Mouse (Mus musculus) limb, embryonic 11.5 days (tissue): Measurements from ENCODE around the gene Mrpl33. TPM values are rescaled to one million over a fixed set of nuclear protein-coding genes. Genes with fewer than 3 reads are reported as not detected.
A peak's percentile ranks its signal among the peaks of the same experiment; 100 is the strongest.

ENCODE experiments used
- ATAC-seq: fragments of 200-750 bp; cut with Nextera tagmentation; 2 replicates; pipeline ENCODE4 v1.8.0; 2017; ENCODE audit warnings: low read depth; ENCODE audit not compliant: insufficient number of reproducible peaks, low FRiP score, low TSS enrichment
- DNase-seq: peaks from one replicate; pipeline ENCODE4 v3.0.0-alpha.2; 2015; ENCODE audit warnings: low spot score
- H3K27ac ChIP-seq: fragments of 300-500 bp; sonication (generic); replicated peaks from 2 replicates; pipeline ENCODE4 v1.5.1; 2014; ENCODE audit warnings: low read depth, mild to moderate bottlenecking, low read length
- H3K27me3 ChIP-seq: fragments of 300-500 bp; sonication (generic); 2 replicates; pipeline ENCODE4 v1.6.1; 2014; ENCODE audit warnings: mild to moderate bottlenecking, low read length, mixed read lengths; ENCODE audit not compliant: control insufficient read depth, insufficient read depth
- H3K36me3 ChIP-seq: fragments of 300-500 bp; sonication (generic); 2 replicates; pipeline ENCODE4 v1.6.1; 2014; ENCODE audit warnings: mild to moderate bottlenecking, low read length, moderate library complexity, mixed read lengths; ENCODE audit not compliant: control insufficient read depth, insufficient read depth
- H3K4me1 ChIP-seq: fragments of 300-500 bp; sonication (generic); 2 replicates; pipeline ENCODE4 v1.6.1; 2014; ENCODE audit warnings: low read length, mixed read lengths; ENCODE audit not compliant: control insufficient read depth, insufficient read depth
- H3K4me2 ChIP-seq: fragments of 300-500 bp; sonication (generic); 2 replicates; pipeline ENCODE4 v1.6.1; 2014; ENCODE audit warnings: low read depth, mild to moderate bottlenecking, moderate library complexity; ENCODE audit not compliant: severe bottlenecking
- H3K4me3 ChIP-seq: fragments of 300-500 bp; sonication (generic); 2 replicates; pipeline ENCODE4 v1.5.1; 2014; ENCODE audit warnings: low read depth, low read length
- H3K9ac ChIP-seq: fragments of 300-500 bp; sonication (generic); 2 replicates; pipeline ENCODE4 v1.6.1; 2014; ENCODE audit warnings: mild to moderate bottlenecking, low read length
- H3K9me3 ChIP-seq: fragments of 300-500 bp; sonication (generic); 2 replicates; pipeline ENCODE4 v1.6.1; 2016; ENCODE audit warnings: low read length; ENCODE audit not compliant: control insufficient read depth
- WGBS: fragments of 180-500 bp; shearing (Covaris S2); extraction: QIAGEN DNeasy Blood & Tissue Kit; methylation state at CpG from one replicate; pipeline ENCODE4 v1.1.7; 2014; 5-methylcytosine and 5-hydroxymethylcytosine counted together
- polyA plus RNA-seq: library from polyadenylated mRNA; unstranded; fragments of >200 nt; fragmentation: Nextera tagmentation; extraction: Ambion mirVana; gene quantifications from 2 replicates; pipeline ENCODE4 v1.2.1, GENCODE M21; 2014

Gene Mrpl33
- polyA plus RNA-seq, 1 experiment from 2014 or later: 254 TPM

GRCm38 (mm10) chr5:31698297-31698726 lies 101.6 kb downstream of the Mrpl33 start:
- Histone ChIP-seq H3K4me3 (peak overlapping the region; percentile 80), H3K36me3 (no peaks in the 10 kb centered on the region), H3K27me3 (no peaks in the 10 kb centered on the region), H3K9ac (peak overlapping the region; percentile 73), H3K4me1 (no peaks in the 10 kb centered on the region), H3K9me3 (no peaks in the 10 kb centered on the region), H3K4me2 (peak overlapping the region; percentile 66), H3K27ac (peak overlapping the region; percentile 61; the same call in 1 of the 2 replicates)
- peak; percentile 42; the same call in 1 of the 2 replicates for ATAC-seq
- WGBS: 7% methylated on average over 16 of the region's 16 CpGs
- peak; percentile 83 for DNase-seq

GRCm38 (mm10) chr5:31698931-31699330 lies 102.2 kb downstream of the Mrpl33 start:
- Histone ChIP-seq H3K4me2 (no peak overlapping the region), H3K4me3 (no peak overlapping the region), H3K27me3 (no peaks in the 10 kb centered on the region), H3K4me1 (no peaks in the 10 kb centered on the region), H3K9ac (no peak overlapping the region), H3K36me3 (no peaks in the 10 kb centered on the region), H3K27ac (no peak overlapping the region), H3K9me3 (no peaks in the 10 kb centered on the region)
- no peak for ATAC-seq
- no peak for DNase-seq
- 50% methylated on average over 4 of the region's 4 CpGs for WGBS

GRCm38 (mm10) chr5:31699397-31699796 lies 102.7 kb downstream of the Mrpl33 start:
- no peak for ATAC-seq
- DNase-seq: no peak
- no peak overlapping the region for H3K4me3 ChIP-seq
- no peaks in the 10 kb centered on the region for H3K36me3 ChIP-seq
- H3K27ac ChIP-seq: no peak overlapping the region
- H3K27me3 ChIP-seq: no peaks in the 10 kb centered on the region
- H3K4me2 ChIP-seq: no peak overlapping the region
- no peaks in the 10 kb centered on the region for H3K9me3 ChIP-seq
- H3K9ac ChIP-seq: no peak overlapping the region
- H3K4me1 ChIP-seq: no peaks in the 10 kb centered on the region

DNA sequence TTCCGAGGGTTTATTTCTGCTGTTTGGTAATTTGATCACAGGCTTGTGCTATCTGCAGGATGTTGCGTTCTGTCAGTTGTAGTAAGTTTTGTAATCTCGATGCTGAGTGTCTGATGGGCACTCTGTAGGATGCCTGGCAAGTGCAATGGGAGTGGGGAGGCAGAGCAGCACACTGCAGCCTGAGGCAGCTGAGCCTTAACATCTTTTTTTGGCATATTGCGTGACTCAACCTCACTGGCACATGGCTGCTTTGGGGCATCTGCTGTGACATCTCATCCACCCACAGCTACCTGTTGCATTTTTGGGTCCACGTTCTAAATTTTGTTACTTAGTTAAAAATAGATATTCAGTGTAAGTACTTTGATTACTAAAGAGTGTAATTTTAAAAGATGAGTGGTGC lies 108.2 kb downstream of the Mrpl33 start:
- Histone ChIP-seq H3K27ac (no peak overlapping the region), H3K9ac (no peak overlapping the region), H3K4me3 (no peak overlapping the region), H3K4me1 (no peaks in the 10 kb centered on the region), H3K36me3 (no peaks in the 10 kb centered on the region), H3K27me3 (no peaks in the 10 kb centered on the region), H3K4me2 (no peak overlapping the region), H3K9me3 (no peaks in the 10 kb centered on the region)
- 83% methylated on average over 5 of the region's 5 CpGs for WGBS
- no peak for ATAC-seq
- no peak for DNase-seq

DNA sequence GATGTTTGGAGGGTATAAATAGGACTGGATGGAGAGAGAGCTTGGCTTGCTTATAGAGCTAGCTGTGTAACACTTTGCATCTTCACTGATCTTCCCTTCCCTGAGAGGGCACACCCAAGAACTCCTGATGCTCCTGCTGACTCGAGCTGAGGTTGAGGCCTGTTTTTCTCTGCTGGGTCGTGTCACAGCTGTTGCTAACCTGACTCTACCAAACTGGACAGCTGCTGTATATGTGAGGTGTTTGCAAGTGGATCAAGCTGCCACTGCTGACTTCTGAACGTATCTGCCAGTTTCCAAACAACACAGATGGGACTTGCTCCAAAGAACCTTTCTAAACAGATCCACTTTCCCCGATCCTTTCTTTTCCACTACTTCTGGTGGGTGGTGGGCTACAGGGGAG lies 110.1 kb downstream of the Mrpl33 start:
- no peak for ATAC-seq
- H3K9me3 ChIP-seq: no peaks in the 10 kb centered on the region
- DNase-seq: no peak
- WGBS: 87% methylated on average over 4 of the region's 4 CpGs
- no peak overlapping the region for H3K4me3 ChIP-seq
- no peaks in the 10 kb centered on the region for H3K27me3 ChIP-seq
- no peak overlapping the region for H3K9ac ChIP-seq
- no peak overlapping the region for H3K27ac ChIP-seq
- no peak overlapping the region for H3K4me2 ChIP-seq
- H3K4me1 ChIP-seq: no peaks in the 10 kb centered on the region
- no peaks in the 10 kb centered on the region for H3K36me3 ChIP-seq

DNA sequence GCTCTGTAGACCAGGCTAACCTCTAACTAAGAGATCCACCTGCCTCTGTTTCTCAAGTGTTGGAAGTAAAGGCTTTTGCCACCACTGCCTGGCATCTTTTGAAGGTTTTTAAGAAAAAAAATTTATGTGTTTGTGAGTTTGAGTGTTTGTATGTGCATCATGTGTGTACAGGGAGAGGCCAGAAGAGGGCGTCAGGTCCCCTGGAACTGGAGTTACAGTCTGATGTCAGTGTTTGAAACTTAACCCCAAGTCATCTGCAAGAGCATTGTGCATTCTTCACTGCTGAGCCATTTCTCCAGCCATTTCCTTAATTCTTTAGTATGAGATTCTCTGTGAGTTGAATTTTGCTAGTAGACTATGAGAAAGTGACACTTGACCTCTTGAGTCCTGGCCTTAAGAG lies 112.7 kb downstream of the Mrpl33 start:
- H3K4me3 ChIP-seq: no peak overlapping the region
- 70% methylated on average over 1 of the region's 1 CpGs for WGBS
- DNase-seq: no peak
- no peaks in the 10 kb centered on the region for H3K36me3 ChIP-seq
- no peak overlapping the region for H3K4me2 ChIP-seq
- H3K9ac ChIP-seq: no peak overlapping the region
- no peak overlapping the region for H3K27ac ChIP-seq
- ATAC-seq: no peak
- no peaks in the 10 kb centered on the region for H3K9me3 ChIP-seq
- H3K4me1 ChIP-seq: no peaks in the 10 kb centered on the region
- H3K27me3 ChIP-seq: no peaks in the 10 kb centered on the region

DNA sequence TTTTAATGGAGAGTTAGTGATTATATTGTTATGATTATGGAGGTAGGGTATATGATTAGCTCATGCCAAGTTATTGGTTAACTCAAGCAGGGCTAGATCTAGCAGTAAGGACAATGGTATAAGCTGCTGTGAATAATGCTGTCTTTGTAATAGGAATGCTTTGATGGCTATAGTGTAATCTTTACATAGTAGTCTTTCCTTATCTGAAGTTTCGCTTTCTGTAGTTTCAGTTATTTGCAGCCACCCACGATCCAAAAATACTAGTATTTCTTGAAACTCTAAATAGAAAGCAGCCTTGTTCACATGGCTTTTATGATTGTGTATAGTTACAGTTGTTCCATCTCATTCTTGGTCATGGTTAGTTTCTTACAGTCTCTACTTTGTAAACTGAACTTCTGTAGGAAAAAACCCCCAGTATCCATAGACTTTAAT lies 116.6 kb downstream of the Mrpl33 start:
- no peaks in the 10 kb centered on the region for H3K36me3 ChIP-seq
- DNase-seq: no peak
- no peaks in the 10 kb centered on the region for H3K27me3 ChIP-seq

GRCm38 (mm10) chr5:31713841-31714264 lies 117.1 kb downstream of the Mrpl33 start:
- no peaks in the 10 kb centered on the region for H3K4me1 ChIP-seq
- no peak overlapping the region for H3K4me3 ChIP-seq
- H3K36me3 ChIP-seq: no peaks in the 10 kb centered on the region
- WGBS: 67% methylated on average over 5 of the region's 5 CpGs
- no peaks in the 10 kb centered on the region for H3K9me3 ChIP-seq
- no peak overlapping the region for H3K4me2 ChIP-seq
- H3K27ac ChIP-seq: no peak overlapping the region
- DNase-seq: no peak
- no peaks in the 10 kb centered on the region for H3K27me3 ChIP-seq
- no peak for ATAC-seq
- H3K9ac ChIP-seq: no peak overlapping the region

More for the DNA sequence above, 116.6 kb downstream of the Mrpl33 start:
- H3K4me3 ChIP-seq: no peak overlapping the region
- no peaks in the 10 kb centered on the region for H3K9me3 ChIP-seq
- no peaks in the 10 kb centered on the region for H3K4me1 ChIP-seq
- no peak overlapping the region for H3K27ac ChIP-seq
- no peak for ATAC-seq
- H3K4me2 ChIP-seq: no peak overlapping the region
- whole genome bisulfite sequencing: 92% methylated on average over 2 of the region's 2 CpGs
- H3K9ac ChIP-seq: no peak overlapping the region
